Comparison of ENCODE assay signal across 21 mouse cellular contexts in genomic region chr8:34505829-34506555, GRCm38 (mm10).
DNase-seq lines count a peak whose midpoint lies in the region; ATAC-seq and TF ChIP-seq lines count a peak whose summit lies in the region.
"Had no signal": no experiment of that assay in that cellular context is flagged by ENCODE, and none has a peak within 500 bp of the region (broad histone marks: within the 10 kb centered on the region; RNA-seq: fewer than 3 reads in every experiment).

No protein-coding gene starts in this region.

- no peaks in the 10 kb centered on the region for H3K27me3 ChIP-seq in lung, postnatal 0 days (replicated peaks; ENCODE audit: insufficient read depth, low read length)
- no peaks in the 10 kb centered on the region for H3K27me3 ChIP-seq in intestine, postnatal 0 days (replicated peaks; ENCODE audit: control insufficient read depth, insufficient read depth, low read length)
- H3K27me3 ChIP-seq in stomach, embryonic 14.5 days (ENCODE audit: control insufficient read depth, insufficient read depth, low read length), result no peaks in the 10 kb centered on the region
- H3K27me3 ChIP-seq: forebrain, embryonic 13.5 days; limb, embryonic 15.5 days; neural tube, embryonic 15.5 days had no signal

- H3K4me3 ChIP-seq in lung, postnatal 0 days (ENCODE audit: low read depth, low read length), result no peak overlapping the region
- no peak overlapping the region for H3K4me3 ChIP-seq in intestine, postnatal 0 days (ENCODE audit: low read depth, low read length)
- no peak overlapping the region for H3K4me3 ChIP-seq in stomach, embryonic 14.5 days (ENCODE audit: low read depth, low read length)
- H3K4me3 ChIP-seq: embryonic facial prominence, embryonic 10.5 days; forebrain, embryonic 13.5 days; limb, embryonic 15.5 days; midbrain, embryonic 10.5 days; myocyte; neural tube, embryonic 15.5 days had no signal

- WGBS in lung, postnatal 0 days, result 36% methylated on average over 15 of the region's 15 CpGs
- 24% methylated on average over 15 of the region's 15 CpGs for WGBS in intestine, postnatal 0 days
- 17% methylated on average over 15 of the region's 15 CpGs for WGBS in stomach, embryonic 14.5 days

- TF ChIP-seq CTCF in lung, postnatal 0 days (IDR thresholded peaks at IDR 0.05), result no peak
- no peak for TF ChIP-seq CTCF in intestine, postnatal 0 days (IDR thresholded peaks at IDR 0.05; ENCODE audit: low read depth)

- no peaks in the 10 kb centered on the region for H3K4me1 ChIP-seq in lung, postnatal 0 days (ENCODE audit: insufficient read depth, low read depth, low read length)
- H3K4me1 ChIP-seq in intestine, postnatal 0 days (replicated peaks; ENCODE audit: control insufficient read depth, insufficient read depth, low read length), result no peaks in the 10 kb centered on the region
- 0 out of 2 replicates have a peak, but pooled peaks cover 5% of the 10 kb centered on the region for H3K4me1 ChIP-seq in stomach, embryonic 14.5 days (ENCODE audit: control insufficient read depth, insufficient read depth, low read length)
- H3K4me1 ChIP-seq: embryonic facial prominence, embryonic 10.5 days; forebrain, embryonic 13.5 days; limb, embryonic 15.5 days; midbrain, embryonic 10.5 days; neural tube, embryonic 15.5 days had no signal

- no peak overlapping the region for H3K9ac ChIP-seq in lung, postnatal 0 days (replicated peaks; ENCODE audit: low read depth)
- no peak overlapping the region for H3K9ac ChIP-seq in intestine, postnatal 0 days (ENCODE audit: low read depth, low read length)
- H3K9ac ChIP-seq in stomach, embryonic 14.5 days (replicated peaks; ENCODE audit: low read depth, low read length), result no peak overlapping the region
- H3K9ac ChIP-seq: forebrain, embryonic 13.5 days; limb, embryonic 15.5 days; neural tube, embryonic 15.5 days had no signal

- H3K27ac ChIP-seq in lung, postnatal 0 days (ENCODE audit: low read length), result no peak overlapping the region
- H3K27ac ChIP-seq in intestine, postnatal 0 days (ENCODE audit: low read depth, low read length), result no peak overlapping the region
- H3K27ac ChIP-seq in stomach, embryonic 14.5 days (ENCODE audit: low read length), result no peak overlapping the region
- H3K27ac ChIP-seq: embryonic facial prominence, embryonic 10.5 days; forebrain, embryonic 13.5 days; limb, embryonic 15.5 days; midbrain, embryonic 10.5 days; neural tube, embryonic 15.5 days had no signal

- DNase-seq in embryo, embryonic 10 days (ENCODE audit: low spot score), result peak; percentile 24
- no peak for DNase-seq in embryo, embryonic 9.5 days (ENCODE audit: extremely low spot score)
- DNase-seq in lung, postnatal 0 days (ENCODE audit: low spot score), result peak; percentile 32
- DNase-seq in lung, postnatal 14 days, result no peak
- no peak for DNase-seq in adrenal gland, adult 2 months
- DNase-seq: cerebellum, postnatal 10 days; gastrocnemius, postnatal 25 days; lung, postnatal 10 days; right cerebral cortex, postnatal 4 days; thymus, postnatal 14 days had no signal

- peak; percentile 57; the same call in 1 of the 2 replicates for TF ChIP-seq EP300 in lung, postnatal 0 days (IDR thresholded peaks at IDR 0.05)

- H3K9me3 ChIP-seq in lung, postnatal 0 days (ENCODE audit: low read length), result no peaks in the 10 kb centered on the region
- H3K9me3 ChIP-seq in intestine, postnatal 0 days (ENCODE audit: control insufficient read depth), result no peaks in the 10 kb centered on the region
- no peaks in the 10 kb centered on the region for H3K9me3 ChIP-seq in stomach, embryonic 14.5 days (ENCODE audit: control insufficient read depth, low read depth, low read length)
- H3K9me3 ChIP-seq: forebrain, embryonic 13.5 days; limb, embryonic 15.5 days; midbrain, embryonic 10.5 days; neural tube, embryonic 15.5 days had no signal

- no peak overlapping the region for H3K4me2 ChIP-seq in lung, postnatal 0 days (replicated peaks; ENCODE audit: low read depth, low read length)
- peak overlapping the region; percentile 18 for H3K4me2 ChIP-seq in intestine, postnatal 0 days (replicated peaks; ENCODE audit: low read depth)
- H3K4me2 ChIP-seq in stomach, embryonic 14.5 days (replicated peaks; ENCODE audit: low read depth, low read length), result 0 out of 2 replicates have a peak overlapping the region, but pooled peaks have one; percentile 10
- H3K4me2 ChIP-seq: forebrain, embryonic 13.5 days; limb, embryonic 15.5 days; neural tube, embryonic 15.5 days had no signal

- no peaks in the 10 kb centered on the region for H3K36me3 ChIP-seq in lung, postnatal 0 days (ENCODE audit: insufficient read depth, low read length)
- no peaks in the 10 kb centered on the region for H3K36me3 ChIP-seq in intestine, postnatal 0 days (ENCODE audit: control insufficient read depth, insufficient read depth)
- no peaks in the 10 kb centered on the region for H3K36me3 ChIP-seq in stomach, embryonic 14.5 days (ENCODE audit: control insufficient read depth, insufficient read depth, low read length)
- H3K36me3 ChIP-seq: embryonic facial prominence, embryonic 10.5 days; G1E; limb, embryonic 15.5 days; midbrain, embryonic 10.5 days; neural tube, embryonic 15.5 days had no signal

- ATAC-seq in lung, postnatal 0 days, result no peak; the same call in 1 of the 2 replicates
- no peak for ATAC-seq in intestine, postnatal 0 days
- ATAC-seq in stomach, embryonic 14.5 days (ENCODE audit: insufficient number of reproducible peaks, insufficient read depth, low FRiP score, low read depth), result no peak
- ATAC-seq in megakaryocyte progenitor cell, adult 5-6 weeks (replicated peaks; ENCODE audit: poor library complexity), result no peak
- ATAC-seq: CD4-positive, CD25-positive, alpha-beta regulatory T cell, adult 4 months; forebrain, embryonic 13.5 days had no signal

Comparison
In these comparisons a context has a peak if more than half of its experiments do, and no peak if none do; other contexts are left out.
1. DNase-seq: peak in embryo, embryonic 10 days (single experiment) and lung, postnatal 0 days (single experiment); none in embryo, embryonic 9.5 days (single experiment), lung, postnatal 14 days (single experiment) and adrenal gland, adult 2 months (single experiment).